Mouse (Mus musculus) liver, adult (tissue): ENCODE data around the gene Ly6g5c.

ENCODE experiments used
- GATA4 ChIP-seq: IDR thresholded peaks from 2 replicates; pipeline ENCODE4 v1.6.1; 2014; ENCODE audit warnings: mild to moderate bottlenecking, low read length; ENCODE audit not compliant: insufficient replicate concordance

Ly6g5c gene

GRCm38 (mm10) chr17:35108097-35108496 is at the start of gene Ly6g5c:
TSS of gene Ly6g5c (plus strand) at chr17:35108279.
- TF ChIP-seq GATA4 = no peak

- no peak for TF ChIP-seq GATA4
These were observed 49.8 kb upstream of the Ly6g5c start for GRCm38 (mm10) chr17:35058316-35058715.

GRCm38 (mm10) chr17:35058911-35059892 is 48.9 kb upstream of the Ly6g5c start, which contains the start of gene Ddah2:
TSS of gene Ddah2 (plus strand) at chr17:35059035.
- TF ChIP-seq GATA4 = no peak

- no peak for TF ChIP-seq GATA4
These were observed 48.0 kb upstream of the Ly6g5c start for GRCm38 (mm10) chr17:35060071-35060470.

- no peak for TF ChIP-seq GATA4
These were observed 47.3 kb upstream of the Ly6g5c start for GRCm38 (mm10) chr17:35060737-35061297.

- TF ChIP-seq GATA4 = no peak
These were observed 46.8 kb upstream of the Ly6g5c start for GRCm38 (mm10) chr17:35061299-35061698.

- TF ChIP-seq GATA4 = no peak
These were observed 44.6 kb upstream of the Ly6g5c start for GRCm38 (mm10) chr17:35063466-35063865.

GRCm38 (mm10) chr17:35064378-35064877 is 43.7 kb upstream of the Ly6g5c start:
- TF ChIP-seq GATA4 = no peak

GRCm38 (mm10) chr17:35064951-35065947 is 42.8 kb upstream of the Ly6g5c start, which contains the start of gene Ly6g6c:
TSS of gene Ly6g6c (plus strand) at chr17:35065388.
- TF ChIP-seq GATA4 = no peak

- TF ChIP-seq GATA4 = no peak
These were observed 42.0 kb upstream of the Ly6g5c start, which contains the start of gene Mpig6b for GRCm38 (mm10) chr17:35066084-35066483. TSS of gene Mpig6b (minus strand) at chr17:35066184.

GRCm38 (mm10) chr17:35068213-35068914 is 39.7 kb upstream of the Ly6g5c start:
- TF ChIP-seq GATA4 = no peak

GRCm38 (mm10) chr17:35070556-35071229 is 37.4 kb upstream of the Ly6g5c start:
- no peak for TF ChIP-seq GATA4

GRCm38 (mm10) chr17:35071454-35071853 is 36.6 kb upstream of the Ly6g5c start:
- TF ChIP-seq GATA4 = no peak
